Mouse (Mus musculus) midbrain, embryonic 14.5 days (tissue): ENCODE results near the gene Fus. TPM values are rescaled to one million over a fixed set of nuclear protein-coding genes. Genes with fewer than 3 reads are reported as not detected.

Experiments used
- ATAC-seq: fragments of 200-750 bp; cut with Nextera tagmentation; 2 replicates; pipeline ENCODE4 v1.8.0; 2017; ENCODE audit warnings: moderate number of reproducible peaks, moderate library complexity; ENCODE audit not compliant: low FRiP score, low TSS enrichment
- DNase-seq: peaks from one replicate; pipeline ENCODE4 v3.0.0-alpha.2; 2015
- H3K27ac ChIP-seq: fragments of 300-500 bp; sonication (generic); replicated peaks from 2 replicates; pipeline ENCODE4 v1.5.1; 2014; ENCODE audit warnings: mild to moderate bottlenecking, low read depth, low read length, moderate library complexity
- H3K27me3 ChIP-seq: fragments of 300-500 bp; sonication (generic); 2 replicates; pipeline ENCODE4 v1.6.1; 2014; ENCODE audit warnings: low read length, control low read depth, mixed read lengths; ENCODE audit not compliant: control insufficient read depth, insufficient read depth
- H3K36me3 ChIP-seq: fragments of 300-500 bp; sonication (generic); 2 replicates; pipeline ENCODE4 v1.6.1; 2014; ENCODE audit warnings: low read length, control low read depth; ENCODE audit not compliant: control insufficient read depth, insufficient read depth
- H3K4me1 ChIP-seq: fragments of 300-500 bp; sonication (generic); 2 replicates; pipeline ENCODE4 v1.6.1; 2014; ENCODE audit warnings: mild to moderate bottlenecking, antibody characterized with exemption, low read length, control low read depth; ENCODE audit not compliant: control insufficient read depth, insufficient read depth
- H3K4me2 ChIP-seq: fragments of 300-500 bp; sonication (generic); 2 replicates; pipeline ENCODE4 v1.6.1; 2014; ENCODE audit warnings: mild to moderate bottlenecking, low read length, moderate library complexity
- H3K4me3 ChIP-seq: fragments of 300-500 bp; sonication (generic); replicated peaks from 2 replicates; pipeline ENCODE4 v1.5.1; 2014; ENCODE audit warnings: low read depth, low read length
- H3K9ac ChIP-seq: fragments of 300-500 bp; sonication (generic); replicated peaks from 2 replicates; pipeline ENCODE4 v1.6.1; 2014; ENCODE audit warnings: mild to moderate bottlenecking, low read length, moderate library complexity
- H3K9me3 ChIP-seq: fragments of 300-500 bp; sonication (generic); 2 replicates; pipeline ENCODE4 v1.6.1; 2016; ENCODE audit warnings: low read length, control low read depth, mixed read lengths; ENCODE audit not compliant: control insufficient read depth
- WGBS: fragments of 180-500 bp; shearing (Covaris S2); extraction: QIAGEN DNeasy Blood & Tissue Kit; methylation state at CpG from one replicate; pipeline ENCODE4 v1.1.7; 2014; 5-methylcytosine and 5-hydroxymethylcytosine counted together
- polyA plus RNA-seq: library from polyadenylated mRNA; unstranded; fragments of >200 nt; fragmentation: Nextera tagmentation; extraction: Ambion mirVana; gene quantifications from 2 replicates; pipeline ENCODE4 v1.2.1, GENCODE M21; 2014

Fus gene
- polyA plus RNA-seq, 1 experiment from 2014 or later = 47.9 TPM

DNA sequence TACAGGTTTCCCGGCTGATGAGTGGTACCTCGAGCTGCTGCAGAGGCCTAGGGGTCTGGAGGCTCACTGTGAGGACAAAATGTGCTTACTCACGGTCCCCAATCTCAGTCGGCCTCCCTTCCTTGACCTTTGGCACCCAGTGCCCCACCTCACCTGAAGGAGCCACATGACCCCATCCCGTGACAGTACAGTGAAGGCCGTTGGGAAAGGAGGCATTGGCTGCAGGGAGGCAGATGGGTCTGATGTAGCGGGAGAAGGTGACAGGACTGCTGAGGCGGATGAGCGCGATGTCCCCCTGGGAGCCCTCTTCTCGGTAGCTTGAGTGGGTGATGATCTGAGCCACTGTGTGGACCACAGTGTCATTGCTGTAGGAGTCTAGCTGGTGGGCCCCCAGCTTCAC is 40.4 kb upstream of the Fus start:
- Histone ChIP-seq H3K4me1 (no peaks in the 10 kb centered on the region), H3K9ac (no peak overlapping the region), H3K4me3 (no peak overlapping the region), H3K27me3 (peaks cover 17% of the 10 kb centered on the region), H3K4me2 (no peak overlapping the region), H3K36me3 (peaks cover 56% of the 10 kb centered on the region), H3K27ac (no peak overlapping the region), H3K9me3 (no peaks in the 10 kb centered on the region)
- ATAC-seq = no peak
- DNase-seq = no peak
- 89% methylated on average over 11 of the region's 11 CpGs for WGBS

- no peak overlapping the region for H3K4me3 ChIP-seq
- H3K27me3 ChIP-seq = peaks cover 17% of the 10 kb centered on the region
- WGBS = 82% methylated on average over 11 of the region's 11 CpGs
- H3K4me1 ChIP-seq = 0 out of 2 replicates have a peak, but pooled peaks cover 3% of the 10 kb centered on the region
- no peaks in the 10 kb centered on the region for H3K9me3 ChIP-seq
- H3K27ac ChIP-seq = no peak overlapping the region
- H3K4me2 ChIP-seq = no peak overlapping the region
- DNase-seq (no peak), ATAC-seq (no peak)
- no peak overlapping the region for H3K9ac ChIP-seq
- H3K36me3 ChIP-seq = peaks cover 47% of the 10 kb centered on the region
These were observed 39.5 kb upstream of the Fus start for GRCm38 (mm10) chr7:127927726-127928125.

DNA sequence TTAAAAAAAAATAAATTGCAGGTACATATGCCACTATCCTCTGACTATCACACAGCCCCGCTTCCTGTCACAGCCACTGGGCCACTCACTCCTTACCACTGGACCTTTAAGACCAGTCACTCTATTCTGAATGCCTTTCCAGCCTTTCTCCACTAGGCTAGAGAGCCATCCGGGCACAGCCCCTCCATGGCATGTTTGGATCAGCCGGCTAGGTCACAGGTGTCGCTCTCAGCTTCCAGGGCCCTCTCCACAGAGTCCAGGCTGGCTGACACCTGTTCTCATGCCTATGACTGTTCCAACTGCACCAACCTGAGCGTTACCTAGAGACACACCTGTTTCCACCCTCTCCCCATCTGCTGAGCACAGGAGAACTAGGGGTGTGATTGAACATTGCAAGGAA is 38.7 kb upstream of the Fus start:
- Histone ChIP-seq H3K4me1 (0 out of 2 replicates have a peak, but pooled peaks cover 3% of the 10 kb centered on the region), H3K4me2 (no peak overlapping the region), H3K27me3 (peaks cover 17% of the 10 kb centered on the region), H3K27ac (no peak overlapping the region), H3K4me3 (no peak overlapping the region), H3K36me3 (peaks cover 39% of the 10 kb centered on the region), H3K9me3 (no peaks in the 10 kb centered on the region), H3K9ac (no peak overlapping the region)
- 58% methylated on average over 5 of the region's 5 CpGs for WGBS
- ATAC-seq (no peak), DNase-seq (no peak)

- no peak within 1 kb of the TSS for H3K4me3 ChIP-seq
- peaks cover 17% of the 10 kb centered on the region for H3K27me3 ChIP-seq
- H3K36me3 ChIP-seq = peaks cover 26% of the 10 kb centered on the region
- H3K9me3 ChIP-seq = no peaks in the 10 kb centered on the region
- 0 out of 2 replicates have a peak, but pooled peaks cover 8% of the 10 kb centered on the region for H3K4me1 ChIP-seq
- DNase-seq = no peak
- H3K4me2 ChIP-seq = no peak within 1 kb of the TSS
- ATAC-seq = no peak
- WGBS = 5% methylated on average over 6 of the region's 6 CpGs
- H3K27ac ChIP-seq = no peak within 1 kb of the TSS
- H3K9ac ChIP-seq = no peak within 1 kb of the TSS
These were observed 37.3 kb upstream of the Fus start, which contains the start of gene Prss8 for GRCm38 (mm10) chr7:127929923-127930322. Prss8 (minus strand) TSS chr7:127930104.

- WGBS = 84% methylated on average over 5 of the region's 5 CpGs
- H3K9me3 ChIP-seq = no peaks in the 10 kb centered on the region
- no peak overlapping the region for H3K4me3 ChIP-seq
- H3K4me1 ChIP-seq = 0 out of 2 replicates have a peak, but pooled peaks cover 8% of the 10 kb centered on the region
- ATAC-seq (no peak), DNase-seq (no peak)
- peaks cover 19% of the 10 kb centered on the region for H3K36me3 ChIP-seq
- H3K9ac ChIP-seq = no peak overlapping the region
- no peak overlapping the region for H3K4me2 ChIP-seq
- peaks cover 17% of the 10 kb centered on the region for H3K27me3 ChIP-seq
- no peak overlapping the region for H3K27ac ChIP-seq
These were observed 36.6 kb upstream of the Fus start for GRCm38 (mm10) chr7:127930636-127931035.

DNA sequence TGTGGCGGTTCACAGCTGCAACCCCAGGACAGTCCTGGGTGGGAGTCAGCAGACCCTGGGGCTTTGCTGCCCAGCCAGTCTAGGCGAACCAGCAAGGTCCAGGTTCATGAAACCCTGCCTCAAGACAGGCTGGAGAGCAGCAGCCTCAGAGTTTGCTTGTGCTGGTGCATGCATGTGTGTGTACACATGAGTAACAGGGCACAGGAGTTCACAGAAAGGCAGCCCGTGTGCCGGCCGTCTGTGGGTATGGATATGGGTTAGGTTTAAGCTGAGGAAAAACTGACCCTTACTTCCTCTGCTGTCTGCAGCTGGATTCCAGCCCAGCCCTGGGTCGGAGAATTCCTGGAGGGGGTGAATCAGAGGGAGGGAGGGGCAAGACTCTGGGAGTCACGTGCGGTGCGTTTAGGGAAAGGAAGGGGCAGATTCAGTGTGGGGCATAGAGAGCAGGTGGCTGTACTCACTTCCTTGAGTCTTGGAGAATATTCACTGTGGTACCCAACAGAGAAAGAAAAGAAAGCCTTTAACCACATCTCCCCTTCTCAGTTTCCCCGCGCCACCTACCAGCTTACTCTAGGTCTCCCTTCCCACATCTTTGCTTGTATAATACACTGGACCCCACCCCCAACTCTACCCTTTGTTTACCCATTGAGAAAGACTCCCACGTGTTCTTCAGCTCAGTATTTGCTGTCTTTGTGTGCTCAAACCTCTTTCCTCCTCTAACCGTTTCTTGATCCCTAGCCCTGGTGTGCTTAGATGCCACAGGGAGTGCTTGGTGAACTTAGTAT is 35.7 kb upstream of the Fus start:
- no peak overlapping the region for H3K4me3 ChIP-seq
- peaks cover 10% of the 10 kb centered on the region; the same call in 1 of the 2 replicates for H3K36me3 ChIP-seq
- peaks cover 17% of the 10 kb centered on the region for H3K27me3 ChIP-seq
- no peak overlapping the region for H3K9ac ChIP-seq
- 33% methylated on average over 13 of the region's 13 CpGs for WGBS
- no peaks in the 10 kb centered on the region for H3K9me3 ChIP-seq
- H3K27ac ChIP-seq = no peak overlapping the region
- H3K4me1 ChIP-seq = 0 out of 2 replicates have a peak, but pooled peaks cover 8% of the 10 kb centered on the region
- no peak overlapping the region for H3K4me2 ChIP-seq
- no peak for DNase-seq
- no peak for ATAC-seq

DNA sequence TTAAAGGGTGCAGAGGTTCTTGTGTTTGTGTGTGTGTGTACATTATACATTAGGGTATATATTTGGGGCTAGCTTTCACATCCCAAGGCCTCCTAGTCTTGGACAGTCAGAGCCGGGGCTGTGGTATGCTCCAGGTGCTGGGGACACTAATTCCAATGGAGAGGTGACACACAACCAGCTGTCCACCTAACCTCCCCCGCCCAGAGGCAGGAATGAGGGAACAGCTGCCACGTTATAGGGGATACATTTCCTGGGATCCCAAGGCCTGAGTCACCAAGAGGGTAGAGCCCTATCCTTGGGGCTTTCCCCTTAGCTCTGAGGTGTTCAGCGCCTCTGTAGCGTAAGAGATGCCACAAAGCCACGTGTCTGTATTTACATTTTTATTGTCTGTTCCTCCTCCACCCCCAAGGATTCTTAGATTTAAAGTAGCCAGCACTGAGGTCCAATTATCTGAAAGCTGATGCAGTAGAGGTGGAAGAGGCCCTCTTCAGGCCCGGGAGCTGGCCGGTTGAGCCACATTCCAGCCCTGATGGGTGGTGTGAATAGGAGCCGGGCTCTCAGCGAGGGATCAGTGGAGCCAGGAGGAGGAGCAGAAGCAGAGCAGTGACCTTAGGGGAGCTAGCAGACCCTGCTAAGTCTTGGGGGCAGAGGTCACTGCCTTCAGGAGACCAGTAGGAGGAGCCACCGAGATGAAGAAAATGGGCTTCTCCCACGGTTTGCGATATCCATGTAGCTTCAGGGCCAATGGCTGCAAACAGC is 34.8 kb upstream of the Fus start:
- 13% methylated on average over 13 of the region's 13 CpGs for WGBS
- Histone ChIP-seq H3K27ac (no peak overlapping the region), H3K36me3 (0 out of 2 replicates have a peak, but pooled peaks cover under 1% of the 10 kb centered on the region), H3K27me3 (peaks cover 17% of the 10 kb centered on the region), H3K9ac (no peak overlapping the region), H3K4me2 (no peak overlapping the region), H3K4me3 (no peak overlapping the region), H3K9me3 (no peaks in the 10 kb centered on the region), H3K4me1 (0 out of 2 replicates have a peak, but pooled peaks cover 8% of the 10 kb centered on the region)
- ATAC-seq (no peak), DNase-seq (no peak)

- DNase-seq (no peak), ATAC-seq (no peak)
- Histone ChIP-seq H3K9ac (no peak overlapping the region), H3K9me3 (no peaks in the 10 kb centered on the region), H3K4me3 (no peak overlapping the region), H3K27ac (no peak overlapping the region), H3K4me2 (no peak overlapping the region), H3K4me1 (0 out of 2 replicates have a peak, but pooled peaks cover 8% of the 10 kb centered on the region), H3K27me3 (peaks cover 10% of the 10 kb centered on the region; the same call in 1 of the 2 replicates), H3K36me3 (no peaks in the 10 kb centered on the region)
- WGBS = 89% methylated on average over 5 of the region's 5 CpGs
These were observed 33.2 kb upstream of the Fus start for GRCm38 (mm10) chr7:127934075-127934474.
